Mouse (Mus musculus) heart, embryonic 15.5 days (tissue): ENCODE measurements around the gene Cyp27a1. TPM values are rescaled to one million over a fixed set of nuclear protein-coding genes. Genes with fewer than 3 reads are reported as not detected.

Source experiments
- ATAC-seq: fragments of 200-750 bp; cut with Nextera tagmentation; replicated peaks from 2 replicates; pipeline ENCODE4 v1.8.0; 2017; ENCODE audit warnings: low read depth, moderate TSS enrichment; ENCODE audit not compliant: insufficient number of reproducible peaks, insufficient read depth, low FRiP score
- H3K27ac ChIP-seq: fragments of 300-500 bp; sonication (generic); 2 replicates; pipeline ENCODE4 v1.5.1; 2015; ENCODE audit warnings: mild to moderate bottlenecking, inconsistent platforms
- H3K27me3 ChIP-seq: fragments of 300-500 bp; sonication (generic); 2 replicates; pipeline ENCODE4 v1.6.1; 2015; ENCODE audit warnings: inconsistent platforms
- H3K36me3 ChIP-seq: fragments of 300-500 bp; sonication (generic); 2 replicates; pipeline ENCODE4 v1.6.1; 2015; ENCODE audit warnings: mild to moderate bottlenecking, inconsistent platforms
- H3K4me1 ChIP-seq: fragments of 300-500 bp; sonication (generic); replicated peaks from 2 replicates; pipeline ENCODE4 v1.6.1; 2015; ENCODE audit warnings: inconsistent platforms
- H3K4me2 ChIP-seq: fragments of 300-500 bp; sonication (generic); 2 replicates; pipeline ENCODE4 v1.6.1; 2015; ENCODE audit warnings: inconsistent platforms, mild to moderate bottlenecking, moderate library complexity
- H3K4me3 ChIP-seq: fragments of 300-500 bp; sonication (generic); 2 replicates; pipeline ENCODE4 v1.5.1; 2015; ENCODE audit warnings: mild to moderate bottlenecking, inconsistent platforms
- H3K9ac ChIP-seq: fragments of 300-500 bp; sonication (generic); 2 replicates; pipeline ENCODE4 v1.6.1; 2015; ENCODE audit warnings: mild to moderate bottlenecking, inconsistent platforms
- H3K9me3 ChIP-seq: fragments of 300-500 bp; sonication (generic); replicated peaks from 2 replicates; pipeline ENCODE4 v1.6.1; 2016; ENCODE audit warnings: inconsistent platforms
- WGBS: fragments of 180-500 bp; shearing (Covaris S2); methylation state at CpG from one replicate; pipeline ENCODE4 v1.1.7; 2015; ENCODE audit warnings: mixed read lengths; 5-methylcytosine and 5-hydroxymethylcytosine counted together
- polyA plus RNA-seq: library from polyadenylated mRNA; unstranded; fragments of >200 nt; fragmentation: Nextera tagmentation; extraction: Ambion mirVana; gene quantifications from 2 replicates; pipeline ENCODE4 v1.2.1, GENCODE M21; 2015

Cyp27a1 gene
- polyA plus RNA-seq, 1 experiment from 2014 or later = 12.1 TPM

- H3K9me3 ChIP-seq = no peaks in the 10 kb centered on the region
- peak overlapping the region; percentile 81 for H3K27ac ChIP-seq
- peak overlapping the region; percentile 71 for H3K4me2 ChIP-seq
- peaks cover 8% of the 10 kb centered on the region; the same call in 1 of the 2 replicates for H3K27me3 ChIP-seq
- peak overlapping the region; percentile 49 for H3K4me3 ChIP-seq
- H3K36me3 ChIP-seq = no peaks in the 10 kb centered on the region
- H3K4me1 ChIP-seq = peaks cover 30% of the 10 kb centered on the region
- WGBS = 36% methylated on average over 7 of the region's 7 CpGs
- peak; percentile 92 for ATAC-seq
- 0 out of 2 replicates have a peak overlapping the region, but pooled peaks have one; percentile 0 for H3K9ac ChIP-seq
These were observed 35.9 kb downstream of the Cyp27a1 start for GRCm38 (mm10) chr1:74749301-74749700.

GRCm38 (mm10) chr1:74750683-74751082, 37.3 kb downstream of the Cyp27a1 start:
- WGBS = 82% methylated on average over 4 of the region's 4 CpGs
- peaks cover 30% of the 10 kb centered on the region for H3K4me1 ChIP-seq
- no peak overlapping the region for H3K9ac ChIP-seq
- H3K4me3 ChIP-seq = no peak overlapping the region
- H3K27ac ChIP-seq = 0 out of 2 replicates have a peak overlapping the region, but pooled peaks have one; percentile 3
- H3K36me3 ChIP-seq = no peaks in the 10 kb centered on the region
- H3K9me3 ChIP-seq = no peaks in the 10 kb centered on the region
- H3K4me2 ChIP-seq = no peak overlapping the region
- peaks cover 8% of the 10 kb centered on the region; the same call in 1 of the 2 replicates for H3K27me3 ChIP-seq
- no peak for ATAC-seq

GRCm38 (mm10) chr1:74752150-74752549, 38.8 kb downstream of the Cyp27a1 start:
- no peak overlapping the region for H3K9ac ChIP-seq
- no peak overlapping the region for H3K4me3 ChIP-seq
- H3K9me3 ChIP-seq = no peaks in the 10 kb centered on the region
- peaks cover 7% of the 10 kb centered on the region; the same call in 1 of the 2 replicates for H3K27me3 ChIP-seq
- no peak overlapping the region for H3K4me2 ChIP-seq
- H3K36me3 ChIP-seq = no peaks in the 10 kb centered on the region
- 87% methylated on average over 8 of the region's 8 CpGs for WGBS
- ATAC-seq = no peak
- no peak overlapping the region for H3K27ac ChIP-seq
- H3K4me1 ChIP-seq = peaks cover 30% of the 10 kb centered on the region

- Histone ChIP-seq H3K4me1 (peaks cover 23% of the 10 kb centered on the region), H3K9me3 (no peaks in the 10 kb centered on the region), H3K4me3 (no peak overlapping the region), H3K27ac (no peak overlapping the region), H3K4me2 (no peak overlapping the region), H3K9ac (no peak overlapping the region), H3K36me3 (no peaks in the 10 kb centered on the region), H3K27me3 (peaks cover 4% of the 10 kb centered on the region; the same call in 1 of the 2 replicates)
- 96% methylated on average over 3 of the region's 3 CpGs for WGBS
- ATAC-seq = no peak
These were observed 39.5 kb downstream of the Cyp27a1 start for GRCm38 (mm10) chr1:74752833-74753232.

GRCm38 (mm10) chr1:74753266-74753974, 40.0 kb downstream of the Cyp27a1 start:
- no peak for ATAC-seq
- no peak overlapping the region for H3K4me3 ChIP-seq
- H3K36me3 ChIP-seq = no peaks in the 10 kb centered on the region
- peaks cover 4% of the 10 kb centered on the region; the same call in 1 of the 2 replicates for H3K27me3 ChIP-seq
- no peak overlapping the region for H3K27ac ChIP-seq
- H3K9me3 ChIP-seq = no peaks in the 10 kb centered on the region
- peaks cover 21% of the 10 kb centered on the region for H3K4me1 ChIP-seq
- no peak overlapping the region for H3K4me2 ChIP-seq
- WGBS = 80% methylated on average over 8 of the region's 8 CpGs
- H3K9ac ChIP-seq = no peak overlapping the region

- H3K9me3 ChIP-seq = no peaks in the 10 kb centered on the region
- H3K9ac ChIP-seq = no peak overlapping the region
- H3K27ac ChIP-seq = no peak overlapping the region
- 64% methylated on average over 5 of the region's 5 CpGs for WGBS
- no peaks in the 10 kb centered on the region for H3K27me3 ChIP-seq
- ATAC-seq = no peak; the same call in 1 of the 2 replicates
- H3K4me1 ChIP-seq = peaks cover 12% of the 10 kb centered on the region
- no peak overlapping the region for H3K4me2 ChIP-seq
- H3K36me3 ChIP-seq = no peaks in the 10 kb centered on the region
- H3K4me3 ChIP-seq = no peak overlapping the region
These were observed 40.9 kb downstream of the Cyp27a1 start for GRCm38 (mm10) chr1:74754175-74754785.

- no peak overlapping the region for H3K4me3 ChIP-seq
- ATAC-seq = no peak
- H3K27ac ChIP-seq = no peak overlapping the region
- no peak overlapping the region for H3K4me2 ChIP-seq
- WGBS = 18% methylated on average over 4 of the region's 4 CpGs
- H3K9me3 ChIP-seq = no peaks in the 10 kb centered on the region
- peaks cover 17% of the 10 kb centered on the region for H3K27me3 ChIP-seq
- H3K4me1 ChIP-seq = no peaks in the 10 kb centered on the region
- H3K9ac ChIP-seq = no peak overlapping the region
- H3K36me3 ChIP-seq = no peaks in the 10 kb centered on the region
These were observed 46.4 kb downstream of the Cyp27a1 start for GRCm38 (mm10) chr1:74759773-74760172.

- Histone ChIP-seq H3K36me3 (no peaks in the 10 kb centered on the region), H3K27me3 (peaks cover 38% of the 10 kb centered on the region), H3K9ac (no peak overlapping the region), H3K9me3 (no peaks in the 10 kb centered on the region), H3K27ac (no peak overlapping the region), H3K4me1 (no peaks in the 10 kb centered on the region), H3K4me3 (no peak overlapping the region), H3K4me2 (no peak overlapping the region)
- 3% methylated on average over 6 of the region's 6 CpGs for WGBS
- no peak for ATAC-seq
These were observed 49.7 kb downstream of the Cyp27a1 start for GRCm38 (mm10) chr1:74763081-74763480.

GRCm38 (mm10) chr1:74770727-74771466, 57.5 kb downstream of the Cyp27a1 start:
- no peak overlapping the region for H3K27ac ChIP-seq
- peak overlapping the region; percentile 95 for H3K4me2 ChIP-seq
- peaks cover 87% of the 10 kb centered on the region for H3K27me3 ChIP-seq
- no peaks in the 10 kb centered on the region for H3K9me3 ChIP-seq
- no peak for ATAC-seq
- H3K9ac ChIP-seq = 0 out of 2 replicates have a peak overlapping the region, but pooled peaks have one; percentile 17
- peaks cover 34% of the 10 kb centered on the region for H3K4me1 ChIP-seq
- WGBS = 2% methylated on average over 35 of the region's 35 CpGs
- H3K4me3 ChIP-seq = peak overlapping the region; percentile 55
- no peaks in the 10 kb centered on the region for H3K36me3 ChIP-seq

GRCm38 (mm10) chr1:74771467-74771844, 58.1 kb downstream of the Cyp27a1 start:
- H3K4me1 ChIP-seq = peaks cover 34% of the 10 kb centered on the region
- no peaks in the 10 kb centered on the region for H3K9me3 ChIP-seq
- peaks cover 89% of the 10 kb centered on the region for H3K27me3 ChIP-seq
- 2% methylated on average over 23 of the region's 26 CpGs for WGBS
- H3K9ac ChIP-seq = 0 out of 2 replicates have a peak overlapping the region, but pooled peaks have one; percentile 17
- no peak overlapping the region for H3K27ac ChIP-seq
- H3K4me2 ChIP-seq = peak overlapping the region; percentile 95
- ATAC-seq = no peak
- peak overlapping the region; percentile 55 for H3K4me3 ChIP-seq
- no peaks in the 10 kb centered on the region for H3K36me3 ChIP-seq

GRCm38 (mm10) chr1:74771845-74771930, 58.3 kb downstream of the Cyp27a1 start, which contains the start of gene Wnt6:
Wnt6 (plus strand) TSS chr1:74771892.
- no peaks in the 10 kb centered on the region for H3K36me3 ChIP-seq
- peaks cover 91% of the 10 kb centered on the region for H3K27me3 ChIP-seq
- H3K4me1 ChIP-seq = peaks cover 34% of the 10 kb centered on the region
- peak within 1 kb of the TSS; percentile 95 for H3K4me2 ChIP-seq
- no peak within 1 kb of the TSS for H3K27ac ChIP-seq
- peak within 1 kb of the TSS; percentile 36 for H3K9ac ChIP-seq
- WGBS = 10% methylated on average over 2 of the region's 8 CpGs
- peak within 1 kb of the TSS; percentile 55 for H3K4me3 ChIP-seq
- ATAC-seq = no peak
- no peaks in the 10 kb centered on the region for H3K9me3 ChIP-seq
